ENCODE assay signal across 20 mouse cellular contexts in the genomic region with DNA sequence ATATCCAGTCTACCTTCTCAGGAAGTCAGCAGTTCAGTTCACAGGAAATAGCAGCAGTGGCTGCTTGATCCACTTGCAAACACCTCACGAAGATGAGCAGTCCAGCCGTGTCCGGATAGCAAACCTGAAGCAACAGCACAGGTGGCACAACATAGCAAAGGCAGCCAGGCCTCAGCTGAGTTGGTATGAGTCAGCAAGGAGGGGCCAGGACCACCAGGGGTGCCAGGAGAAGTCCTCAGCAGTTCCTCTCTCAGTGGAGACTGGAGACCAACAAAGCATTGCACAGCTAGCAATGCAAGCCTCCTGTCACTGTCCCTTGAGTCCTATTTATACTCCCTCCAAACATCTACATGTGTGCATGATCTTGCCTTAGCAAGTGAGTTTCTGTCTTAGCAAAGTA.
"Had no signal": no experiment of that assay in that cellular context is flagged by ENCODE, and none has a peak within 500 bp of the region (broad histone marks: within the 10 kb centered on the region; RNA-seq: fewer than 3 reads in every experiment).

No protein-coding gene starts in this region.

- DNase-seq: kidney, adult 18-20 months; kidney, postnatal 10 days; kidney, postnatal 36 days; liver, postnatal 0 days; lung, postnatal 10 days; lung, postnatal 36 days; retina, postnatal 1 day; right cerebral cortex, postnatal 25 days; spleen, adult 18-20 months; thymus, postnatal 25 days had no signal

- H3K9me3 ChIP-seq: limb, embryonic 15.5 days; lung, embryonic 15.5 days; midbrain, embryonic 12.5 days; midbrain, embryonic 15.5 days; neural tube, embryonic 13.5 days; stomach, embryonic 15.5 days had no signal

- H3K27ac ChIP-seq: limb, embryonic 15.5 days; liver, embryonic 14.5 days; lung, embryonic 15.5 days; midbrain, embryonic 12.5 days; midbrain, embryonic 15.5 days; neural tube, embryonic 13.5 days; stomach, embryonic 15.5 days had no signal

- H3K4me3 ChIP-seq: limb, embryonic 15.5 days; lung, embryonic 15.5 days; midbrain, embryonic 12.5 days; midbrain, embryonic 15.5 days; myocyte; neural tube, embryonic 13.5 days; stomach, embryonic 15.5 days had no signal

- H3K36me3 ChIP-seq: limb, embryonic 15.5 days; lung, embryonic 15.5 days; midbrain, embryonic 12.5 days; midbrain, embryonic 15.5 days; neural tube, embryonic 13.5 days; stomach, embryonic 15.5 days had no signal

- H3K4me1 ChIP-seq: limb, embryonic 15.5 days; midbrain, embryonic 15.5 days; stomach, embryonic 15.5 days had no signal

- H3K27me3 ChIP-seq: limb, embryonic 15.5 days; lung, embryonic 15.5 days; midbrain, embryonic 12.5 days; midbrain, embryonic 15.5 days; neural tube, embryonic 13.5 days; stomach, embryonic 15.5 days had no signal

- ATAC-seq: intestine, embryonic 16.5 days; liver, postnatal 0 days; midbrain, embryonic 15.5 days had no signal

- H3K9ac ChIP-seq: limb, embryonic 15.5 days; liver, embryonic 14.5 days; liver, postnatal 0 days; lung, embryonic 15.5 days; midbrain, embryonic 12.5 days; midbrain, embryonic 15.5 days; neural tube, embryonic 13.5 days; stomach, embryonic 15.5 days had no signal

- H3K4me2 ChIP-seq: limb, embryonic 15.5 days; liver, embryonic 11.5 days; lung, embryonic 15.5 days; midbrain, embryonic 12.5 days; midbrain, embryonic 15.5 days; neural tube, embryonic 13.5 days; stomach, embryonic 15.5 days had no signal
